Mouse (Mus musculus): Measurements from ENCODE around the gene Speer4c.
"Not testable (repeated sequence)": the region's sequence is repeated elsewhere in the genome, so short reads cannot be mapped to it uniquely, and the experiment has no call there.

Speer4c gene

GRCm38 (mm10) chr5:15714171-15714570 lies at the start of gene Speer4c:
Gene Speer4c, minus strand, starts transcription at chr5:15714271.
- not testable (repeated sequence) for DNase-seq

GRCm38 (mm10) chr5:15747478-15748255 lies 33.6 kb upstream of the Speer4c start:
- peak; percentile 2 for DNase-seq

DNA sequence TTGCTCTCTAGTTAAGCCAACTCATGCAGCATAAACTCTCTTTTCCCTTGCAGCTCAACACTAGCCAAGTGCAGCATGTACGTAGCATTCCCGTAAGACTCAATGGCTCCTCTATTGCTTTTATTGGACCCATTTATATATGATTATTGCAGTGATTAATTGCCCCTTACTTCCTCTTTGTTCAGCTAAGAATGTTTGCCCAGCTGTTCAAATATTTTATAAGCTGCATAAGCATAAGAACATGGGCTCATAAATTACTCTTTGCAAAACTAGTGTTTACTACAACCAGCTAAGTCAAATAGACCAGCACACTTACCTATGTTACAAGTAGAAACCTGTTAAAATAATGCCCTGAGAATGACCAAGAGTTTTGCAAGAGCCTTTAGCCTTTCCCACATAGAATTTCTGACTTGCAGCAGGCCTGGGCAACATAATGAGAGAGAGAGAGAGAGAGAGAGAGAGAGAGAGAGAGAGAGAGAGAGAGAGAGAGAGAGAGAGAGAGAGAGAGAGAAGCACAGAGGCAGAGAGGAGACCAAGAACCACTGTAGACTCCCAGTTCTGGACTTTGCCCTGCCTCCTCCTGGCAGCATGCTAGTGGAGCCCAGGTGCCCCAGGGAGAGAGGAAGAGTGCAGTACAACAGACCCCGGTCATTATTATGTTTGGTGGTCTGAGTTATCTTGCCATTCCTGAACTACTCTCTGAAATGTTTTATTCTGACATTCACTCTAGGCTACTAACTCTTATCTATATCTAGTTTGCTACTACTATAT lies 20.2 kb upstream of the Speer4c start:
- no peak for DNase-seq

DNA sequence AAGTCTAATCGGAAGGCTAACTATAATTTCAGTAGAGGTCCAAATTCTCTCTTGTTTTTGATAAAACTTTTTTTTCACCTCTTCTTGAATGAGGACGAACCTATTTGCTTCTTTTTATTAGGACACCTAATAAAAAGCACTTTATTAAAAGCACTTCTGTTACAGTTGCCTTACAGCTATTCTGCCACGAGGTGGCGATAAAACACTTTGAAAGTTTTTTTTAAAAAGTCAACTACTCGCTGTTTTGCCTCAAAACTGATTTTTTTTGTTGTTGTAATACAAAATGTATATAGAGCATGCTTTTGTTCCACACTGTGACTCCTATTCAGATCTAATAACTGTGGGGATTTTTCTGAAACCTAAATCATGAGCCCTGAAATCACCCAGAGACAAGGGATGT lies 11.2 kb downstream of the Speer4c start:
- DNase-seq = peak; percentile 49

DNA sequence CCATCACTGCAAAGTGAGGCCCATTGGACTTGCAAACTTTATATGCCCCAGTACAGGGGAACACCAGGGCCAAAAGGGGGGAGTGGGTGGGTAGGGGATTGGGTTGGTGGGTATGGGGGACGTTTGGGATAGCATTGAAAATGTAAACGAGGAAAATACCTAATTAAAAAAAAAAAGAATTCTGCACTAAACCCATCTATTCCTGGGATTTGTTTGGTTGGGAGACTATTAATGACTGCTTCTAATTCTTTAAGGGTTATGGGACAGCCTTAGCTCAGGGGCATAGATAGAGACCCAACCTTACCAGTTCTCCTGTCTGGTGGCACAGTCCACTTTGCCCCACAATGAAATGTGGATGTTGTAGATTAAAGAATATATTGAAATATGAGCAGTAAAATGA lies 16.4 kb downstream of the Speer4c start:
- not testable (repeated sequence) for DNase-seq

DNA sequence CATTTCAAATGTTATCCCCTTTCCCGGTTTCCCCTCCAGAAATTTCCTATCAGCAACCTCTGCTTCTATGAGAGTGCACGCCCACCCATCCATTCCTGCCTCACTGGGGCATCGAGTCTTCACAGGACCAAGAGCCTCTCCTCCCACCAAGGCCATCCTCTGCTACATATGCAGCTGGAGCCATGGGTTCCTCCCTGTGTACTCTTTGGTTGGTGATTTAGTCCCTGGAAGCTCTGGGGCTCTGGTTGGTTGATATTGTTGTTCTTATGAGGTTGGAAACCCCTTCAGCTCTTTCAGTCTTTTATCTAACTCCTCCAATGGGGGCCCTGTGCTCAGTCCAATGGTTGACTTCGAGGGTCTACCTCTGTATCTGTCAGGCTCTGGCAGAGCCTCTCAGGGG lies 22.2 kb downstream of the Speer4c start:
- DNase-seq = not testable (repeated sequence)

GRCm38 (mm10) chr5:15690822-15691221 lies 23.2 kb downstream of the Speer4c start:
- DNase-seq = not testable (repeated sequence)

GRCm38 (mm10) chr5:15689659-15690213 lies 24.3 kb downstream of the Speer4c start:
- DNase-seq = not testable (repeated sequence)

DNA sequence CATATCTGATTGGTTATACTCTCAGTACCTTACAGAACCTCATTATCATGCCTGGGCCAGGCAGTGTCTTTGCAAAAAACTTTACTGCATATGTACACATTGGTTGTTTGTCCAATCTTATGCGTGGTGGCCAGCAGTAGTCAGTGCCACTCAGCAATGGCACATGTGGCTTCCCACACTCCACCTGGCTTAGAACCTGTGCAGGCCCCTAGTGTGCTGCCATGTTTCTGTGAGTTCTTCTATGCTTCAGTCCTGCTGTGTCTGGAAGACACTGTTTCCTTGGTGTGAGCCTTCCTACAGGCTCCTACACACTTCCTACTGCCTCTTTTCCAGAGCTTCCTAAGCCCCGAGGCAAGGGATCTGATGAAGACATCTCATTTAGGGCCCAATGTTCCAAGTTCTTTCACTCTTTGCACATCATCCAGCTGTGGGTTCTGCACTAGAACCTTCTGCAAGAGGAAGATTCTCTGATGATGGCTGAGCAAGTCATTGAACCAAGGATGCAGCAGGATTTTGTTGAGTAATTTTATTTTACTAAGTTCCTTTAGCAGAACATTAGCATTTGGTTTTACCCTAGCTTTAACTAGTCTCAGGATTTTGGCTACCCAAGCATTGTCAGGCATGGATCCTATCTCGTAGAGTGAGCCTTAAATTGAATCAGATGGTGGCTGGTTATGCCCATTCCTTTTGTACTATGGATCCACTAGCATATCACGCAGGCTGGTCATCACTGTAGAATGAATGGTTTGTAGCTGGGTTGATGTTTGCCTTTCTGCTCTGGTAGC lies 25.0 kb downstream of the Speer4c start:
- not testable (repeated sequence) for DNase-seq

DNA sequence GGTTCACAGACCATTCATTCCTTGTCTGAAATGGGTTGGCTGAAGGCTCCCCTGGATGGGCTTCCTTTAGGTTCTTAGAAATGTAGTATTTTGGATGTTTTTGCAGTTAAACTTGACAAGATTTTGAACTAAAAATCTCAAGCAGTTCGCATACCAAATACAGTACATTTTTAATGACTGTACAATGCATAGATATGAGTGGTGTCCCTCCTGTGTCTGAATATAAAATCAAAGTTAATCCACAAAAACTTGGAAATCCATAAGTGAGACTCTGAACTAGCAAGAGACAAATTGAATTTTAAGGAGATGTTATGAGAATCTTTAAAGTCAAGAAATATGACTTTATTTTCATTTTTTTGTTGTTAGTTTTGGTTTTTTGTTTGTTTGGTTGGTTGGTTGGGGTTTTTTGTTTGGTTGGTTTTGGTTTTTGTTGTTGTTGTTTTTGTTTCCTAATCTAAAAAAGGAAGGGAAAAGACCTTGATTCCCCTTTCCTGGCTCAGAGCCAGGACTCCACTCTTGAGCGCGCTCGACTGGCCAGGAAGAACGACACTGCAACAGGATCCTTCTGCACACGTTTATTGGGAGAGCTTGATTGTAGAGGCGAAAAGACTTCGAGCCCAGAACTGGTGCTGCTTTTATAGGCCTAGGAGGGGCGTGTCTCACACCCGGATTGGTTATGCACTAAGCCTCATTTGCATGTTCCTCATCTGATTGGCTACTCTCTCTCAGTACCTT lies 32.6 kb downstream of the Speer4c start:
- peak; percentile 73 for DNase-seq

GRCm38 (mm10) chr5:15679980-15680949 lies 33.8 kb downstream of the Speer4c start:
- DNase-seq = not testable (repeated sequence)

DNA sequence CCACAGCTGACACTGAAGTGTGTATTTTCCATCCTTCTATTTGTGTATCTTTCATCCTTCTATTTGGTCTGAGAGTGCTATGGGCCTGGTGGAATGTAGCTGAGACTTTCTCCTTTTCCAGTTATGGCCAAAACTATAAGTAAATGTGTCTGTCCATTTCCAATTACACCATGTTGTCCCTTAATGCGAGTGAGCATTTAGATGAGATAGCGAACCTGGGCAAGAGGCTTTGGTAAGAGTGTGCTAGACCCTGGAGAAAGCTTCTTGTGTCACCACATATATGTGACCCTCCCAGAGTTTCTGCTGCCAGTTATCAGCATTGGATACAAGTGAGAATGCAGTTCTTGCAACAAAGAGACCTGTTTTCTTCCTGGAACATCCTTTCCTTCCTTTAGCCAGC lies 35.2 kb downstream of the Speer4c start:
- not testable (repeated sequence) for DNase-seq

DNA sequence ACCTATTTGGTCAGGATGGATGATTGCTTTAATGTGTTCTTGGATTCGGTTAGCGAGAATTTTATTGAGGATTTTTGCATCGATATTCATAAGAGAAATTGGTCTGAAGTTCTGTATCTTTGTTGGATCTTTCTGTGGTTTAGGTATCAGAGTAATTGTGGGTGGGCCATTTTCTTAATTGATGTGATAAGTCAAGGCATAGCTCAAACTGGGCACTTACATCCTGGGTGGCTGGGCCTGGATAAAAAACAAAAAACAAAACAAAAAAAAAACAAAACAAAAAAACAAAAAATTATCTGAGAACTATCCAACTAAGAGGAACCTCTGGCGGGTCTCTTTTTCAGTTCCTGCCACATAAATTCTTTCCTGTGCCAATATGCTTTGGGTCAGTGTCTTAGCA lies 36.3 kb downstream of the Speer4c start:
- not testable (repeated sequence) for DNase-seq

DNA sequence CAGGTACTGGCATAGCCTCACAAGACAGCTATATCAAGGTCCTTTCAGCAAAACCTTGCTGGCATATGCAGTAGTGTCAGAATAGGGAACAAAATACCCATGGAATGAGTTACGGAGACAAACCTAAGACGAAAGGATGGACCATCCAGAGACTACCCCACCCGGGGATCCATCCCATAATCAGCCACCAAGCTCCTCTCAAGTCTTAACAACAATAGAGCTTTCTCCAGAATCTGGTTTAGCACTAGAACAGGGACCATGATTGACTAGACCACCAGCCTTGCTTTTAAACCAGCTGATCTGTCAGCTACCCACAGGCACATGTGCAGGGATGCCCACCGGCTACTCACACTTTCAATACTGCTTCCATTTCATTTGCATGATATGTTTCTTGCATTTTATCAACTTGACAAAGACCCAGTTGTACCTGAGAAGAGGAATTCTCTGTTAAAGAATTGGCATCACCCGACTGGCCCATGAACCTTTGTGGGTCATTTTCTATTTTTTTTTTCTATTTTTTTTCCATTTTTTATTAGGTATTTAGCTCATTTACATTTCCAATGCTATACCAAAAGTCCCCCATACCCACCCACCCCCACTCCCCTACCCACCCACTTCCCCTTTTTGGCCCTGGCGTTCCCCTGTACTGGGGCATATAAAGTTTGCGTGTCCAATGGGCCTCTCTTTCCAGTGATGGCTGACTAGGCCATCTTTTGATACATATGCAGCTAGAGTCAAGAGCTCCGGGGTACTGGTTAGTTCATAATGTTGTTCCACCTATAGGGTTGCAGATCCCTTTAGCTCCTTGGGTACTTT lies 39.4 kb downstream of the Speer4c start:
- not testable (repeated sequence) for DNase-seq

- DNase-seq = not testable (repeated sequence)
These were observed 40.1 kb downstream of the Speer4c start for GRCm38 (mm10) chr5:15673989-15674388.

DNA sequence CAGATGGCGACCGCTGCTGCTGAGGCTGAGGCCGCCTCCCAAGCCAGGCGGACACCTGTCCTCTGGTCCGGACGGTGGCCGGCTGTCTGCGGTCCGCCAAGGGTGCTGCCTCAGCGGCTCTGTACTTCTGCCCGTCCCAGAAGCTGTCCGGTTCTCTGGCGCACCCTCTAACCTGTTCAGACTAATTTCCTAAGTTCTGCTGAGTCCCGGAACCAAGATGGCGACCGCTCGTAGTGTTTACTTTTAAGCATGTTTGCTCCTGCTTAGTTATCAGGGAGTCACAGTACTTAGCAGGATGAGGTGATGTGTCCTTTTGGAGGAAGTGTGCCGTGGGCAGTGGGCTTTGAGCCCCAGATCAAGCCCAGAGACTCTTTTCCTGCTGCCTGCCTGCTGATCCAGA lies 43.3 kb downstream of the Speer4c start:
- DNase-seq = not testable (repeated sequence)

- DNase-seq = not testable (repeated sequence)
These were observed 50.2 kb downstream of the Speer4c start for GRCm38 (mm10) chr5:15663847-15664246.

All from kidney, adult 9 months (tissue).